Mouse (Mus musculus): ENCODE data around the gene Zfp992. TPM values are rescaled to one million over a fixed set of nuclear protein-coding genes. Genes with fewer than 3 reads are reported as not detected.
"Not testable (repeated sequence)": the region's sequence is repeated elsewhere in the genome, so short reads cannot be mapped to it uniquely, and the experiment has no call there.

Zfp992 gene
- polyA plus RNA-seq, 1 experiment from 2014 or later: 1.0 TPM

DNA sequence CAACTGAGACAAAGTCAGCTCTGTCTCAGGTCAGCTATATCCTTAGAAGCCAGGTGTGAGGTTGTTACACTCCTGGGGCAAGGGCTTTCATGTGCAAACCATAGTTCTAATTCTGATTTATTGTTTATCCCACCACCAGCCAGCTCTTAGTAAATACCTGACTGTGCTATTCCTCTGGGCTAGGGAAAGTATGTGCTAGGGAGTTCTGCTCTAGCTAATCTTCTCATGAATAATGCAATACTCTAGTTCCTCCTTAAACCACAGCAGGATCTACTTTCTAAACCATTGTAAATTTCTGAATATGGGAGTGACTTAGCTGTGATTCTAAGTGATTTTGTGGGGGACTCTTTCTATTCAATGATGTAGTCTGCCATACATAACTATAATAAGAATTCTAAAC, 43.6 kb downstream of the Zfp992 start:
- Histone ChIP-seq H3K36me3 (replicated peaks; ENCODE audit: insufficient read depth, low read length) (no peaks in the 10 kb centered on the region), H3K27ac (ENCODE audit: low read depth) (no peak overlapping the region), H3K4me3 (ENCODE audit: low read depth, low read length) (no peak overlapping the region), H3K27me3 (ENCODE audit: insufficient read depth, low read length) (no peaks in the 10 kb centered on the region), H3K9ac (replicated peaks) (no peak overlapping the region), H3K4me1 (ENCODE audit: insufficient read depth) (no peaks in the 10 kb centered on the region), H3K4me2 (ENCODE audit: low read depth, low read length) (no peak overlapping the region), H3K9me3 (ENCODE audit: low read length) (peaks cover 29% of the 10 kb centered on the region)
- TF ChIP-seq CTCF (IDR thresholded peaks at IDR 0.05; ENCODE audit: low read depth) (no peak), EP300 (IDR thresholded peaks at IDR 0.05; ENCODE audit: low read depth) (no peak)
- DNase-seq: no peak
- no peak for ATAC-seq

DNA sequence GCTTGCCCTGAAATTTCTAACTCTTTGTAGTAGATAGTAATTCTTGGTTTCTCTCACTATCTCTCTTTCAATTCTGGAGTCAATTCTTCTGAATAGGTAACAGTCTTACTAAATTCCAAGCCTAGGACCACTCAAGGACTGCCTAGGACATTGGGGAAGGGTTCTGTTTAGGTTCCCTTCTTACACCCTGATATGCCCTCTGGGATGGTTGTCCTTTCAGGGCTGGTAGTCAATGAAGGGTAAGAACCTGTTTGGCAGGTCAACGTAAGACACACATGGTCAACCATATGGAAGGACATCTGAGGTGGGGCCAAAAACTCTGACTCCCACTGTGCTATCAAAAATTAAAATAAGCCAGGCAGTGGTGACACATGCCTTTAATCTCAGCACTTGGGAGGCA, 44.0 kb downstream of the Zfp992 start:
- ATAC-seq: no peak; the same call in 1 of the 2 replicates
- H3K27me3 ChIP-seq (ENCODE audit: insufficient read depth, low read length): no peaks in the 10 kb centered on the region
- H3K27ac ChIP-seq (ENCODE audit: low read depth): no peak overlapping the region
- no peaks in the 10 kb centered on the region for H3K36me3 ChIP-seq (replicated peaks; ENCODE audit: insufficient read depth, low read length)
- no peak overlapping the region for H3K9ac ChIP-seq (replicated peaks)
- DNase-seq: no peak
- no peak overlapping the region for H3K4me2 ChIP-seq (ENCODE audit: low read depth, low read length)
- TF ChIP-seq CTCF (IDR thresholded peaks at IDR 0.05; ENCODE audit: low read depth) (no peak), EP300 (IDR thresholded peaks at IDR 0.05; ENCODE audit: low read depth) (no peak)
- no peaks in the 10 kb centered on the region for H3K4me1 ChIP-seq (ENCODE audit: insufficient read depth)
- 30% methylated on average over 1 of the region's 1 CpGs for WGBS (ENCODE audit: insufficient replicate concordance)
- no peak overlapping the region for H3K4me3 ChIP-seq (ENCODE audit: low read depth, low read length)
- peaks cover 32% of the 10 kb centered on the region for H3K9me3 ChIP-seq (ENCODE audit: low read length)

DNA sequence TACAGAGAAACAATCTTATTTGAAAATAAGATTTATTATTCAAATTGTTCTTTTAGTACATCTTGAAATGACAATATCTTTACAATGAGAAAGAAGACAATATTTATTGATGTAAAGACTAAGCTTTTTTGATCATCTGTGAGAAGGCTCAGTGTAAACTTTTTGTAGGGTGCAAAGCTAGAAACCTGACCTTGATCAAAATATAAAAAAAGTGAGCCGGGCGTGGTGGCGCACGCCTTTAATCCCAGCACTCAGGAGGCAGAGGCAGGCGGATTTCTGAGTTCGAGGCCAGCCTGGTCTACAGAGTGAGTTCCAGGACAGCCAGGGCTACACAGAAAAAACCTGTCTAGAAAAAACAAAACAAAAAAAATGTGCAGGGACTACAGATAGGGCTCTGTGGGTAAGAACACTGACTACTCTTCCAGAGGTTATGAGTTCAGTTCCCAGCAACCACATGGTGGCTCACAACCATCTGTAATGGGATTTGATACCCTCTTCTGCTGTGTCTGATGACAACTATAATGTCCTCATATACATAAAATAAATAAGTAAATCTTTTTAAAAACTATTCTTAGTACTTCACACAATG, 44.6 kb downstream of the Zfp992 start:
- TF ChIP-seq EP300 (IDR thresholded peaks at IDR 0.05; ENCODE audit: low read depth): 0 out of 2 replicates have a peak, but pooled peaks have one; percentile 5
- DNase-seq; H3K9ac ChIP-seq (replicated peaks); ATAC-seq; H3K27ac ChIP-seq (ENCODE audit: low read depth); H3K27me3 ChIP-seq (ENCODE audit: insufficient read depth, low read length); H3K4me2 ChIP-seq (ENCODE audit: low read depth, low read length); H3K4me3 ChIP-seq (ENCODE audit: low read depth, low read length); H3K4me1 ChIP-seq (ENCODE audit: insufficient read depth); H3K36me3 ChIP-seq (replicated peaks; ENCODE audit: insufficient read depth, low read length): not testable (repeated sequence)
- H3K9me3 ChIP-seq (ENCODE audit: low read length): peaks cover 37% of the 10 kb centered on the region
- 80% methylated on average over 6 of the region's 6 CpGs for WGBS (ENCODE audit: insufficient replicate concordance)

DNA sequence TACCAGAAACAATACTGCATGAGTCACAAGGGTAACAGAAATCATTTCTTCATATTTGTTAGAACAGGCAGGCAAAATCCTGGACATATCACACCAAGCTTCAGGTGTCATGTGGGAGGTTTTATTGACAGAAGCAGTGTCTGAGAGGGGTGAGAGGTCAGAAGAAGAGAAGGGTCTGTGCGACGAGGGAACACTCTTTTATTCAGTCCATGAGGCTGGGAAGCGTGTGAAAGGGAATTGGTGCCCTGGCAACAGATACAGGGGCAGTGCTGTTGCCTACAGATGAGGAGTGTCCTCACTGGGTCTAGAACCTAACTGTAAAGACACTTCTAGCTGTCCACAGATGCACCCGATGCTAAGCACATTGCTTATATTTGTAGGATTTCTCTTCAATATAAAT, 46.2 kb downstream of the Zfp992 start:
- WGBS (ENCODE audit: insufficient replicate concordance): 65% methylated on average over 4 of the region's 4 CpGs
- Histone ChIP-seq H3K27ac (ENCODE audit: low read depth) (no peak overlapping the region), H3K9me3 (ENCODE audit: low read length) (peaks cover 38% of the 10 kb centered on the region), H3K9ac (replicated peaks) (no peak overlapping the region), H3K36me3 (replicated peaks; ENCODE audit: insufficient read depth, low read length) (no peaks in the 10 kb centered on the region), H3K4me1 (ENCODE audit: insufficient read depth) (no peaks in the 10 kb centered on the region), H3K4me2 (ENCODE audit: low read depth, low read length) (no peak overlapping the region), H3K4me3 (ENCODE audit: low read depth, low read length) (no peak overlapping the region), H3K27me3 (ENCODE audit: insufficient read depth, low read length) (no peaks in the 10 kb centered on the region)
- TF ChIP-seq EP300 (IDR thresholded peaks at IDR 0.05; ENCODE audit: low read depth) (no peak), CTCF (IDR thresholded peaks at IDR 0.05; ENCODE audit: low read depth) (no peak)
- ATAC-seq (no peak), DNase-seq (no peak)

DNA sequence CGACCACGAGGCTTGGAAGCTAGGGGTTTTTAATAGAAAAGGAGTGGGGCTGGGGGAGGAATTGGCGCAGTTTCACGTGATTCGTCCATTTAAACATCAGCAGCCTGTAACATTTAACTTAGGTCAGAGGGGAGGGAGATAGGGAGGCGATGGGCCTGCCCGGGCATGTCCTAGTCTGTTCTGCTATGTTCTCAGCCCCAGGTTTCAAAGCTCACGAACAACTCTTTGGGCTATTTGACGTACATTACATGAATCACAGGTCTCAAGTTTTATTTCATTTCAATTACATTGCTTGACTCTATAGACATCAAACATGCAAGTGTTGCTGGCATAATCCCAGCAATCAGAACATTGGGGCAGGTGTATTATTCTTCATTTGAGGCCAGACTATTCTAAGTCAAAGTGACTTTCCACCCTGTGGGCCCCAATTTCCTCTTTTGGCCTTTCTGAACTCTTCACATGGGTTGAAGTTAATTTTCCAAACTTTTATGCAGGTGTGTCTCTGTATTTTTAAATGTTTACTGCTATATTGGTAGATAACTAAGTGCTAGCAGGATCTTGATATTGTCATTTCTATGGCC, 49.0 kb downstream of the Zfp992 start:
- ATAC-seq; H3K9ac ChIP-seq (replicated peaks); H3K4me2 ChIP-seq (ENCODE audit: low read depth, low read length); H3K27ac ChIP-seq (ENCODE audit: low read depth); H3K27me3 ChIP-seq (ENCODE audit: insufficient read depth, low read length); H3K36me3 ChIP-seq (replicated peaks; ENCODE audit: insufficient read depth, low read length); H3K4me1 ChIP-seq (ENCODE audit: insufficient read depth); H3K4me3 ChIP-seq (ENCODE audit: low read depth, low read length); DNase-seq: not testable (repeated sequence)
- 70% methylated on average over 9 of the region's 9 CpGs for WGBS (ENCODE audit: insufficient replicate concordance)
- H3K9me3 ChIP-seq (ENCODE audit: low read length): peaks cover 28% of the 10 kb centered on the region

DNA sequence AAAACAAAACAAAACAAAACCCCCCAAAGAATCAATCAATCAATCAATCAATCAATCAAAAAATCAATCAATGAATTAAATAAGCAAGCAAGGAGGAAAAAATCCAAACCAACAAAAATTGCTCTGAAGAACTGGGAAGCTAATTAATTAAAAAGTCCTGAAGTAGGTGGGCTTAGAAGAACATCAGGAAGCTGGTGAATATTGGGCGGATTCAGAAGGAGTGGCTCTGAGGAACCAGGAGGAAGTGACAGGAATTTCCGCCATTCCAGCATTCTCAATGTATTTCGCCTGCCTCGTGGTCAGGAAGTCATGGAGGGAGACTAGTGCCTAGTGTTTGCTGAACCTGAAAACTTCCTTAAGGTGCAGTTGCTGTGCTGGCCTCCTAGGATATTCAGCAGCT, 52.9 kb downstream of the Zfp992 start, which contains the start of gene Zfp981:
Gene Zfp981 (plus strand): TSS at position 301 of the 400 bp plus-strand sequence.
- not testable (repeated sequence) for H3K27ac ChIP-seq (ENCODE audit: low read depth); H3K9ac ChIP-seq (replicated peaks); H3K27me3 ChIP-seq (ENCODE audit: insufficient read depth, low read length); H3K4me3 ChIP-seq (ENCODE audit: low read depth, low read length); H3K4me2 ChIP-seq (ENCODE audit: low read depth, low read length); DNase-seq; H3K4me1 ChIP-seq (ENCODE audit: insufficient read depth); H3K36me3 ChIP-seq (replicated peaks; ENCODE audit: insufficient read depth, low read length); ATAC-seq
- WGBS (ENCODE audit: insufficient replicate concordance): 79% methylated on average over 4 of the region's 4 CpGs
- peaks cover 13% of the 10 kb centered on the region for H3K9me3 ChIP-seq (ENCODE audit: low read length)

DNA sequence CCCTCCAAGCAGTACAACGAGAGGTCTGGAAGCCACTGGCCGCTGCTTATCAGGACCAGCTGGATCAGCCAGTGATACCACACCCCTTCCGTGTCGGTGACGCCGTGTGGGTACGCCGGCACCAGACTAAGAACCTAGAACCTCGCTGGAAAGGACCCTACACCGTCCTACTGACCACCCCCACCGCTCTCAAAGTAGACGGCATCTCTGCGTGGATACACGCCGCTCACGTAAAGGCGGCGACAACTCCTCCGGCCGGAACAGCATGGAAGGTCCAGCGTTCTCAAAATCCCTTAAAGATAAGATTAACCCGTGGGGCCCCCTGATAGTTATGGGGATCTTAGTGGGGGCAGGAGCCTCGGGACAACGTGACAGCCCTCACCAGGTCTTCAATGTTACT, 60.2 kb downstream of the Zfp992 start:
- not testable (repeated sequence) for H3K4me3 ChIP-seq (ENCODE audit: low read depth, low read length); ATAC-seq; H3K36me3 ChIP-seq (replicated peaks; ENCODE audit: insufficient read depth, low read length); H3K9me3 ChIP-seq (ENCODE audit: low read length); H3K27ac ChIP-seq (ENCODE audit: low read depth); H3K9ac ChIP-seq (replicated peaks); DNase-seq; H3K4me2 ChIP-seq (ENCODE audit: low read depth, low read length); H3K4me1 ChIP-seq (ENCODE audit: insufficient read depth); H3K27me3 ChIP-seq (ENCODE audit: insufficient read depth, low read length)
- WGBS (ENCODE audit: insufficient replicate concordance): 84% methylated on average over 20 of the region's 24 CpGs

DNA sequence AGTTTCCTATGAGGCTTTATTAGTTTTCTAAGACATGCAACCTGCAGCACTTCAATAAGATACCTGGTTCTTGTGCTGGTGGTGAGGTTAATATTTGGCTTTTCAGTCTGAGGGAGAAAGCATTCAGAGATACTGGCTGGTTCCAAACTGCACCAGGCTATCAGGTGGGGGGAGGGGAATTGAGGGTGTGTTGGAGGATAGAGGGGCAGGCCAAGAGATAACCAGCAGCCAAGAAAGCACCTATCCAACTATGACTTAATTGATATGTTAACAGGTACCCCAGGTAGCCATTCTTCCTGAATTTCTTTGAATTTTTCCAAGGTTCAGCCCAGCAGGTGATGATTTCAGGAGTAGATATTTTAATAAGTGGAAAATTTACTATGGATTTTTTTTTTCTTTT, 63.0 kb downstream of the Zfp992 start:
- not testable (repeated sequence) for H3K27me3 ChIP-seq (ENCODE audit: insufficient read depth, low read length); ATAC-seq; H3K4me1 ChIP-seq (ENCODE audit: insufficient read depth); H3K9ac ChIP-seq (replicated peaks); DNase-seq; H3K4me2 ChIP-seq (ENCODE audit: low read depth, low read length); H3K4me3 ChIP-seq (ENCODE audit: low read depth, low read length); H3K36me3 ChIP-seq (replicated peaks; ENCODE audit: insufficient read depth, low read length); H3K27ac ChIP-seq (ENCODE audit: low read depth)
- peaks cover 20% of the 10 kb centered on the region for H3K9me3 ChIP-seq (ENCODE audit: low read length)
